Mouse (Mus musculus): ENCODE data around the gene Pde8b. TPM values are rescaled to one million over a fixed set of nuclear protein-coding genes. Genes with fewer than 3 reads are reported as not detected.

Pde8b gene
- total RNA-seq, 1 experiment from 2014 or later = 142 TPM

GRCm38 (mm10) chr13:95081082-95081481 lies 169.1 kb downstream of the Pde8b start:
- no peak for DNase-seq

DNA sequence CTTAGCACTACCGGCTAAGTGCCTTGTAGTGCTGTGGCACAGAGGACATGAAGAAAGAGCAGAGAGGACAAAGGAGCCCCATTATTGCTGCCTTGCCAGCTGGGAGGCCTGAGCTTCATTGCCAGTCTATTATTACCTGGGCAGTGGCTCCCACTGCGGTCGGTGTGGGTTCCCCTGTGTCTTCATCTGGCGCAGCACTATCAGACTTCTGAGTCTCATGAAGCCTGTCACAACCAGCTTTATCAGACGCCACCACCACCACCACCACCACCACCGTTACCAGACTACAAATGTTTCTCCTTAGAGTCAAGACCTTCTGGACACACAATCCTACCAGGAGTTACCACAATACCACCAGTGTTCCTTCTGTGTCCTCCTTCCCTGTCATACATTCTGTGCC lies 171.6 kb downstream of the Pde8b start:
- DNase-seq = no peak

DNA sequence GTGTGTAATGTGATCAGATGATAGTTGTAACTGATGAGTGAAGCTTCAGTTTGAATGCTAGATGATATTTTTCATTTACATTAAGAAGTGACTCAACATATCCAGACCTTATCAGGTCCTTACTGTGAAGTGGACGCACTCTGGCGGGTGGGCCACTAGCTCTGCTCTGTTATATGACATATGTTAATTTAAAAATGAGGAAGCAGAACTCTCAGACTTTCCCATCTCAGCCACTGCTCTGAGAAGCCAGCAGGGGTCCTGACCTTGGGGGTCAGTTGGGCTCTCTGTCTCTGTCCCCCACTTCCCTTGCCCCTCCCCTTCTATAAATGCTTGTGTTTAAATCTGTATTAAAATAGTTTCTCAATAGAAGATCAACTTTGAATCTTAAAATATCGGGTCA lies 172.4 kb downstream of the Pde8b start:
- no peak for DNase-seq

DNA sequence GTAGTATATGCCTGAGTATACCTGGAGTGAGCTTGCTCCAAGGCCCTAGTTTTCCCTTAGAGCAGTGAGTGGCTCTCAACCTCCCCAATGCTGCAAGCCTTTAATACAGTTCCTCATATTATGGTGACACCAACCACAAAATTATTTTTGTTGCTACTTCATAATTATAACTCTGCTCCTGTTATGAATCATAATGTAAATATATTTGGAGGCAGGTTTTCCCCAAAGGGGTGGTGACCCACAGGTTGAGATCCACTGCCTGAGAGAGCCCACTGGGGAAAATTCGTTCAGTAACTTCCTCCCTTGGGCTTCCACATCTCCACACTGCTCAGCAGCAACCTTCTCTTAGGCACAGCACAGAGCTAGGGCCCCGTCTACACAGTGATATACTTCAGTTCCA lies 174.0 kb downstream of the Pde8b start:
- no peak for DNase-seq

GRCm38 (mm10) chr13:95073445-95074172 lies 176.5 kb downstream of the Pde8b start:
- no peak for DNase-seq

- DNase-seq = no peak
Observed at GRCm38 (mm10) chr13:95070268-95070667, 179.9 kb downstream of the Pde8b start.

DNA sequence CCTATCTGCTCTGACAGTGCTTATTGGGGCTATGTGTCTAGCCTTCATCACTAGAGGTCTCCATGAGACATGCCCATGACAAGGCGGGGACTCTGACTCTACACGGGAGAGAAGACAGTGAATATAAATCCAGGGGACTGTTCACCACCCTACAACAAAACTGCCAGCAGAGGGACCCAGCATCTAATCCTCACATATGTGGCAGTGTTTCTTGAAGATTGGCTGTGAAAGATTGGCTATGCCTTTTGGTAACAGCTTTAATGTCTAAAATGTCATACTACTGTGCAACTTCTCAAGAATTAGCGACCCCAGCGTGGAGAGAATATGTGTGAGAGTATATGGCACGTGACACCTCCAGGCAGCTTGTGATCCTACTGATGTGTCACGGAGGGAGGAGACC lies 182.3 kb downstream of the Pde8b start:
- peak; percentile 12 for DNase-seq

DNA sequence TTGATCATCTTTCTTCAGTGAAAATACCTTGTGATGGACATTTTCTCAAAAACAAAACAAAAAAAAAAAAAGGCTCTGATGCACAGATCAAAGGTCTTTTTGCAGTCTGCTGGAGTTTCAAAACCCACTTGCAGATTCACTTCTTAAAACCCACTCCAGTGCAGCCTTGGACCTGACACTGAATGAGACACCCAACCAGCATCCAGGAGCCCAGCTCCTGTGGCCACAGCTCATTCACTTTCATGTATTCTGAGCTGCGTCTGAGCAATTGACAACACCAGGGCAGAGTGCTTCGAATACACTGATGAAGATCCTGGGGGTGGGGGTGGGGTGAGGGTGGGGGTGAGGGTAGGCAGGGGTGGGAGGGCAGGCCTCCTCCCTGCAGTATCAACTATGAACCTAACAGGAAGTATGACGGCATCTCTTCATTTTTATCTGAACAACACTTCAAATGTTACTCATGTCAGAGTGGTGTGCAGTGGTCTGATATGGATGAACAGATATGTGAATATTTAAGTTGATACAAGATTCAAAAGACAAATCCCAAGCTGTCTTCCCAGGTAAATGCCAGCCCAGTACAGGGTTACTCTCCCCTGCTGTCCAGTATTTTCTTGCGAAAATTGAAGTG lies 186.6 kb downstream of the Pde8b start:
- no peak for DNase-seq

- DNase-seq = peak; percentile 23
Observed at GRCm38 (mm10) chr13:95058885-95059284, 191.3 kb downstream of the Pde8b start.

DNA sequence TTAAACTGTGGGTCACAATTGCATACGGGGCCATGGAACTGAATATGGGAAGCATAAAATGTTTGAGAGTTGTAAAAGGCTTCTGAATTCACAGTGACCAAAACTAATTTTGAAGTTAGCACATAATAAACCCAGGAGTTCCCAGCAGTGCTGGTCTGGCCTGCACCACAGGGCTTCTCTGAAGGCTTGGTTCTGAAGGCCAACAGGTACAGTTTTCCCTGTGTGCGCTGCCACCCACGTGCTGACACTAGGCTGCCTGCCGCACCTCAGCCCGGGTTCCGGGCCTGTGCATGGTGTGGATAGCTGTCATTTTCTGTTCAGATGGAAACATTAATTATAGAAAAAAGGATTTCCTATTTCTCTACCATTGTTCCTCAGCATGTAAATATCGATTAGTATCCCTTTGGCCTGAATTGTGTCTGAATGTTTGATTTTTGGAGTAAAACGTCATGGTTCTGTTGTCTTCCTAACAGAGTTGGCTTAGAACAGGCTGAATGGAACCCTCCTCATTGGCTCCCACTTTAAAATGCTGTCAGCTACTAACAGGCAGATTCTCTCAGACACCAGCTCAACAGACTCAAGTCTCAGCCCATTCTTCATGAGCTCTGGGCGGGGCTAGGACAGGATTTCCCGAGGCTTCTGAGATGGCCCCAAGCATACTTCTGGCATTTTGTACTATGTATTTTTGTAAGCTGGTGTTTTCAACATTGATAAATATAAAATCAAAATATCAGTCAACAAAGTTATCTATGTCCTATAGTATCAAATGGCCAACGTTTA lies 193.4 kb downstream of the Pde8b start:
- DNase-seq = no peak

DNA sequence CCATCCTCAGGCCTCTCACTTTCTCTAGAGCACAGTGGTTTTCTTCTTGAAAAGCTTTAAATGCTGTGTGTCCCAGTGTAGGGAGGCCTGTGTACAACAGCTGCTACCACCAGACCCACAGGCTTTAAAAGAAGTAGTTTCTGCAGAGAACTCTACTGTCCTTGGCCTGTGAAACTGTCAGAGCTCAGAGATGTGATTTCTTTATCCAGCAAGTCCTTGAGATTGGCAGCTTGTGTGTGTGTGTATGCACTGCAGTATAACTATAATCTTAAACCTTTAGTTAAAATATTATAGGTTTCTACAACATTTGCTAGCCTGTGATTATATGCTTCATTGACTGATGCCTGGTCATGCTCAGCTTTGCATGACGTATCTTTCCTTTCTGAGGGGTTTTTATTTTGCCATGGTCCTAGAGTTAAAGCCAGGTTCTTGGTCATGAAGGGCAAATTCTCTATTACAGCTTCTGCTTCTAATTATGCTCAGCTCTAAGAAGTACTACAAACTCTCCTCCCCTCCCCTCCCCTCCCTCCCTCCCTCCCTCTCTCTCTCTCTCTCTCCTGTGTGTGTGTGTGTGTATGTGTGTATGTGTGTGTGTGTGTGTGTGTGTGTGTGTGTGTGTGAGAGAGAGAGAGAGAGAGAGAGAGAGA lies 194.3 kb downstream of the Pde8b start:
- no peak for DNase-seq

- DNase-seq = no peak
Observed at GRCm38 (mm10) chr13:95052421-95052820, 197.7 kb downstream of the Pde8b start.

DNA sequence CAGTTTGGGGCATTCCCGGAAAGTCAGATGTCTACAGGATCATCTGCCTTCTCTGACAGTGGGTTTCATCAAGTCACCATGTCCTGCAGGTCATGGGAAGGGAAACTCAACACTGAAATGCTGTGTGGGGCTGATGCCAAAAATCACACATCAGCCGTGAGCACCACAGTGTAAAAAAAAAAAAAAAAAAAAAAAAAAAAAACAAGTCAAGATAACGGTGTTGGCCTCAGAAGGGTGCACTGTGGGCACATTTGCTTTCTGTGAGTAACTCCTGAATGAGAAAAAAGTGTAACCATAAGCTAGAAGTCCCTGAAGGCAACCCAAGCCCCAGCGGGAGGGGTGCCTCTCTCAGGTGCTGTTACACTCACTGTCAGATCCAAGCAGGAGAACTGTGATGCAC lies 199.7 kb downstream of the Pde8b start:
- no peak for DNase-seq

GRCm38 (mm10) chr13:95044108-95044507 lies 206.0 kb downstream of the Pde8b start:
- DNase-seq = no peak

- no peak for DNase-seq
Observed at GRCm38 (mm10) chr13:95040140-95040738, 209.9 kb downstream of the Pde8b start.

DNA sequence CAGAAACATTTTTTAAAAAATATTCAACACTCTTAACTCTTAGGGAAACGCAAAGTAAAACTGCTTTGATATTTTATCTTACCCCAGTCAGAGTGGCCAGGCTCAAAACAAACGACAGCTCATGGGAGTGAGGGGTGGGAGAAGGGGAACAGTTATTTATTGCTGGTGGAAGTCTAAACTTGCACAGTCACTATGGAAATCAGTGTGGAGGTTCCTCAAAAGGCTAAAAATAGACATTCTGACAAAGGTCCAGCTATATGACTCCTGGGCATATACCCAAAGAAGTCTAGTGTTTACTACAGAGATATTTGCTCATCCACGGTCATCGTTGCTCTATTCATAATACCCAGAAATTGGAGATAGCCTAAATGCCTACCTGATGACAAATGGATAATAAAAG lies 211.9 kb downstream of the Pde8b start:
- no peak for DNase-seq

DNA sequence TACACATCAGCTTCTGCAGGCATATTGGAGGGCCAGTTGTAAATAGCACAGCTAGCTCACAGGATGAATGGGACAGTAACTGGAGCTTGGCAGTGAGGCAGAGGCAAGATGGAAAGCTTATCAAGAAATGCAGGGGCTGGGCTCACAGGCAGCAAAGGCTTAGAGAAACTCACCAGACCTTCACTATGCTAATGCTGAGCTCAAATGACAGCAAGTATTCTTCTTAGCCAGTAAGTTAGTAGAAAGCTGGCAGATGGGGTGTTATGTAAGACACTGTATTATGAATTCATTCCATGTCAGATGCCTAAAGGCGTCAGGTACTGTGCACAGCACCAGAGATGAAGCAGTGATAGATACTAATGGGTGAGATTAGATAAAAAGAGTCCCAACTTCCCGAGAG lies 215.4 kb downstream of the Pde8b start:
- DNase-seq = no peak

DNA sequence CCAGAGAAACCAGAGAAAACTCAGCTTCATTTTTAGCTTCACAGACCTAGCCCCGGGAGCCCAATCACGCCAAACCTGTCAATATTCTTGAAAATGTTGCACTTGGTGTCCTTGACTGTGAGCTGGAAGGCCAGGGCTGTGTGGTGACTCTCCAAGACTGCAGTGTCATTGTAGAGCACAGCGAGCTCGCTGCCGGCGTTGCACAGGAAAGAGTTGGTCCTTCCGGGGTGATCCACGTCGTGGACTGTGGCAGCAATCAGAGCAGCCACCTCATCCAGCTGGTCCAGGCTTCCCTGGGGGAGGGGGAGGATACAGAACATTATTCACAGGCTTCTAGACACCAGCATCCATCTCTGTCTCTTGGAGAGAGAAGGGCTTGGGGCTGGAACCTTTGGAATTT lies 216.0 kb downstream of the Pde8b start:
- DNase-seq = peak; percentile 55

DNA sequence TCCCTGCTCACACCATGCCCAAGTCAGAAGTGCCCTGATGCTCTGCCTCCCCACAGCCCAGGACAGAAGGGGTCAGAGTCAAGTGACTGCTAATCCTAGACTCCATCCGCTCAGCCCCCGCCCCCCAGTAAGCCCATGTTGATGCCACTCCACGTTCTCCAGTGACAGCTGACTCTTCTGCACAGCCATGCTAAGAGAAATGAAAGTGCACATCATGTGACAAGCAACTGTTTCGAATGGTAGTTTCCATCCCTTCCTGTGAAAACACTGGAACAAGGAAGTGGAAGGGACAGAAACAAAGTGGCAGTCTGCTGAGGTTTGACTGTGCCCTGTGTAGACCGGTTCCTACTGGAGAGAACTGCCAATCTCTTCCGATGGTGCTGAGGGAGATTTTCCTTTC lies 217.2 kb downstream of the Pde8b start:
- DNase-seq = no peak

GRCm38 (mm10) chr13:95032127-95032831 lies 217.9 kb downstream of the Pde8b start:
- DNase-seq = no peak

GRCm38 (mm10) chr13:95030828-95031227 lies 219.3 kb downstream of the Pde8b start:
- no peak for DNase-seq

DNA sequence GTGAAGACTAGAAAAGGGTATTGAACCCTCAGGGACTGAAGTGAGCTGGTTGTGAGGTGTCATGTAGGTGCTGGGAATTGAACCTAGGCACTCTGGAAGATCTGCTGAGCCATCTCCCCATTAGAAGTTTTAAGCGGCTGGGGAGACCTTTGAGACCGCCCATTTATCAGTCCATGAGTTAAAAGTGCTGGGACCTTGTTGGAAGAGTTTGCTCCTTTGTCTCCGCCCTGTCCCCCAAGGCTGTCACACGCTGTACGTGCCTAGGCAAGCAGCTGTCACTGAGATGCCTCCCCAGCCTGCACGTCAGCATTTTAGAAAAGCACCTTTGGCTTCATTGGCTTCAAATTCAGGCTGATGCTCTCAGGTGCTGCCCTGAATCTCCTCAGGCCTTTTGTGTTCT lies 229.9 kb downstream of the Pde8b start:
- no peak for DNase-seq
